Mouse (Mus musculus): Measurements from ENCODE around the gene Gm17428. TPM values are rescaled to one million over a fixed set of nuclear protein-coding genes. Genes with fewer than 3 reads are reported as not detected.
"Not testable (repeated sequence)": the region's sequence is repeated elsewhere in the genome, so short reads cannot be mapped to it uniquely, and the experiment has no call there.

Gene Gm17428
- polyA plus RNA-seq, 1 experiment from 2014 or later = not detected

GRCm38 (mm10) chr14:54959853-54960613 lies 16.7 kb upstream of the Gm17428 start:
- 89% methylated on average over 12 of the region's 12 CpGs for WGBS
- not testable (repeated sequence) for ATAC-seq (ENCODE audit: insufficient read depth, low FRiP score)

GRCm38 (mm10) chr14:54960769-54961168 lies 16.0 kb upstream of the Gm17428 start:
- Histone ChIP-seq H3K9ac (ENCODE audit: low read length) (no peak overlapping the region), H3K36me3 (ENCODE audit: control insufficient read depth, insufficient read depth, low read length) (no peaks in the 10 kb centered on the region), H3K4me3 (replicated peaks; ENCODE audit: low read length) (no peak overlapping the region), H3K27me3 (ENCODE audit: control insufficient read depth, insufficient read depth, low read length) (no peaks in the 10 kb centered on the region), H3K4me1 (ENCODE audit: control insufficient read depth, insufficient read depth, low read length) (no peaks in the 10 kb centered on the region), H3K27ac (ENCODE audit: low read length) (no peak overlapping the region), H3K9me3 (replicated peaks; ENCODE audit: control insufficient read depth, low read length) (no peaks in the 10 kb centered on the region), H3K4me2 (ENCODE audit: low read depth, low read length) (no peak overlapping the region)
- WGBS = 57% methylated on average over 10 of the region's 10 CpGs
- ATAC-seq (ENCODE audit: insufficient read depth, low FRiP score) = no peak

More at GRCm38 (mm10) chr14:54959853-54960613, 16.7 kb upstream of the Gm17428 start:
- H3K4me3 ChIP-seq (replicated peaks; ENCODE audit: low read length); H3K4me2 ChIP-seq (ENCODE audit: low read depth, low read length); H3K36me3 ChIP-seq (ENCODE audit: control insufficient read depth, insufficient read depth, low read length); H3K4me1 ChIP-seq (ENCODE audit: control insufficient read depth, insufficient read depth, low read length); H3K27me3 ChIP-seq (ENCODE audit: control insufficient read depth, insufficient read depth, low read length); H3K9ac ChIP-seq (ENCODE audit: low read length); H3K9me3 ChIP-seq (replicated peaks; ENCODE audit: control insufficient read depth, low read length); H3K27ac ChIP-seq (ENCODE audit: low read length): not testable (repeated sequence)

- WGBS = 81% methylated on average over 5 of the region's 5 CpGs
- H3K4me1 ChIP-seq (ENCODE audit: control insufficient read depth, insufficient read depth, low read length) = no peaks in the 10 kb centered on the region
- H3K9ac ChIP-seq (ENCODE audit: low read length) = no peak overlapping the region
- H3K4me3 ChIP-seq (replicated peaks; ENCODE audit: low read length) = no peak overlapping the region
- no peak overlapping the region for H3K27ac ChIP-seq (ENCODE audit: low read length)
- no peaks in the 10 kb centered on the region for H3K27me3 ChIP-seq (ENCODE audit: control insufficient read depth, insufficient read depth, low read length)
- no peaks in the 10 kb centered on the region for H3K36me3 ChIP-seq (ENCODE audit: control insufficient read depth, insufficient read depth, low read length)
- H3K9me3 ChIP-seq (replicated peaks; ENCODE audit: control insufficient read depth, low read length) = no peaks in the 10 kb centered on the region
- no peak for ATAC-seq (ENCODE audit: insufficient read depth, low FRiP score)
- no peak overlapping the region for H3K4me2 ChIP-seq (ENCODE audit: low read depth, low read length)
Observed at GRCm38 (mm10) chr14:54961487-54961886, 15.2 kb upstream of the Gm17428 start.

GRCm38 (mm10) chr14:54962714-54963113 lies 14.0 kb upstream of the Gm17428 start:
- Histone ChIP-seq H3K4me3 (replicated peaks; ENCODE audit: low read length) (no peak overlapping the region), H3K4me1 (ENCODE audit: control insufficient read depth, insufficient read depth, low read length) (no peaks in the 10 kb centered on the region), H3K27ac (ENCODE audit: low read length) (no peak overlapping the region), H3K9me3 (replicated peaks; ENCODE audit: control insufficient read depth, low read length) (no peaks in the 10 kb centered on the region), H3K27me3 (ENCODE audit: control insufficient read depth, insufficient read depth, low read length) (no peaks in the 10 kb centered on the region), H3K9ac (ENCODE audit: low read length) (no peak overlapping the region), H3K4me2 (ENCODE audit: low read depth, low read length) (no peak overlapping the region), H3K36me3 (ENCODE audit: control insufficient read depth, insufficient read depth, low read length) (no peaks in the 10 kb centered on the region)
- ATAC-seq (ENCODE audit: insufficient read depth, low FRiP score) = no peak
- 70% methylated on average over 7 of the region's 7 CpGs for WGBS

- no peak overlapping the region for H3K27ac ChIP-seq (ENCODE audit: low read length)
- H3K27me3 ChIP-seq (ENCODE audit: control insufficient read depth, insufficient read depth, low read length) = no peaks in the 10 kb centered on the region
- 93% methylated on average over 11 of the region's 11 CpGs for WGBS
- no peak for ATAC-seq (ENCODE audit: insufficient read depth, low FRiP score)
- H3K4me3 ChIP-seq (replicated peaks; ENCODE audit: low read length) = no peak overlapping the region
- H3K4me2 ChIP-seq (ENCODE audit: low read depth, low read length) = no peak overlapping the region
- H3K9ac ChIP-seq (ENCODE audit: low read length) = no peak overlapping the region
- no peaks in the 10 kb centered on the region for H3K4me1 ChIP-seq (ENCODE audit: control insufficient read depth, insufficient read depth, low read length)
- H3K9me3 ChIP-seq (replicated peaks; ENCODE audit: control insufficient read depth, low read length) = no peaks in the 10 kb centered on the region
- H3K36me3 ChIP-seq (ENCODE audit: control insufficient read depth, insufficient read depth, low read length) = no peaks in the 10 kb centered on the region
Observed at GRCm38 (mm10) chr14:54963727-54964126, 13.0 kb upstream of the Gm17428 start.

GRCm38 (mm10) chr14:54965044-54965443 lies 11.7 kb upstream of the Gm17428 start:
- H3K27me3 ChIP-seq (ENCODE audit: control insufficient read depth, insufficient read depth, low read length) = no peaks in the 10 kb centered on the region
- 71% methylated on average over 15 of the region's 15 CpGs for WGBS
- H3K4me1 ChIP-seq (ENCODE audit: control insufficient read depth, insufficient read depth, low read length) = no peaks in the 10 kb centered on the region

GRCm38 (mm10) chr14:54965631-54966030 lies 11.1 kb upstream of the Gm17428 start:
- Histone ChIP-seq H3K27me3 (ENCODE audit: control insufficient read depth, insufficient read depth, low read length) (no peaks in the 10 kb centered on the region), H3K4me2 (ENCODE audit: low read depth, low read length) (no peak overlapping the region), H3K9ac (ENCODE audit: low read length) (no peak overlapping the region), H3K9me3 (replicated peaks; ENCODE audit: control insufficient read depth, low read length) (no peaks in the 10 kb centered on the region), H3K36me3 (ENCODE audit: control insufficient read depth, insufficient read depth, low read length) (no peaks in the 10 kb centered on the region), H3K27ac (ENCODE audit: low read length) (no peak overlapping the region), H3K4me3 (replicated peaks; ENCODE audit: low read length) (no peak overlapping the region), H3K4me1 (ENCODE audit: control insufficient read depth, insufficient read depth, low read length) (no peaks in the 10 kb centered on the region)
- no peak for ATAC-seq (ENCODE audit: insufficient read depth, low FRiP score)
- 56% methylated on average over 6 of the region's 6 CpGs for WGBS

More at GRCm38 (mm10) chr14:54965044-54965443, 11.7 kb upstream of the Gm17428 start:
- Histone ChIP-seq H3K36me3 (ENCODE audit: control insufficient read depth, insufficient read depth, low read length) (no peaks in the 10 kb centered on the region), H3K27ac (ENCODE audit: low read length) (no peak overlapping the region), H3K4me2 (ENCODE audit: low read depth, low read length) (no peak overlapping the region), H3K9ac (ENCODE audit: low read length) (no peak overlapping the region), H3K4me3 (replicated peaks; ENCODE audit: low read length) (no peak overlapping the region), H3K9me3 (replicated peaks; ENCODE audit: control insufficient read depth, low read length) (no peaks in the 10 kb centered on the region)
- ATAC-seq (ENCODE audit: insufficient read depth, low FRiP score) = no peak

- no peak for ATAC-seq (ENCODE audit: insufficient read depth, low FRiP score)
- Histone ChIP-seq H3K27ac (ENCODE audit: low read length) (no peak within 1 kb of the TSS), H3K4me3 (replicated peaks; ENCODE audit: low read length) (no peak within 1 kb of the TSS), H3K4me1 (ENCODE audit: control insufficient read depth, insufficient read depth, low read length) (no peaks in the 10 kb centered on the region), H3K9me3 (replicated peaks; ENCODE audit: control insufficient read depth, low read length) (no peaks in the 10 kb centered on the region), H3K9ac (ENCODE audit: low read length) (no peak within 1 kb of the TSS), H3K4me2 (ENCODE audit: low read depth, low read length) (no peak within 1 kb of the TSS), H3K27me3 (ENCODE audit: control insufficient read depth, insufficient read depth, low read length) (no peaks in the 10 kb centered on the region), H3K36me3 (ENCODE audit: control insufficient read depth, insufficient read depth, low read length) (no peaks in the 10 kb centered on the region)
- 61% methylated on average over 7 of the region's 7 CpGs for WGBS
Observed at GRCm38 (mm10) chr14:54966320-54966977, 10.3 kb upstream of the Gm17428 start, which contains the start of gene Myh6. Gene Myh6, minus strand, starts transcription at chr14:54966927.

GRCm38 (mm10) chr14:54967874-54968273 lies 8.9 kb upstream of the Gm17428 start:
- no peak for ATAC-seq (ENCODE audit: insufficient read depth, low FRiP score)
- no peaks in the 10 kb centered on the region for H3K27me3 ChIP-seq (ENCODE audit: control insufficient read depth, insufficient read depth, low read length)
- WGBS = 92% methylated on average over 3 of the region's 3 CpGs
- no peaks in the 10 kb centered on the region for H3K36me3 ChIP-seq (ENCODE audit: control insufficient read depth, insufficient read depth, low read length)
- H3K27ac ChIP-seq (ENCODE audit: low read length) = no peak overlapping the region
- H3K4me2 ChIP-seq (ENCODE audit: low read depth, low read length) = no peak overlapping the region
- H3K9ac ChIP-seq (ENCODE audit: low read length) = no peak overlapping the region
- no peaks in the 10 kb centered on the region for H3K9me3 ChIP-seq (replicated peaks; ENCODE audit: control insufficient read depth, low read length)
- no peaks in the 10 kb centered on the region for H3K4me1 ChIP-seq (ENCODE audit: control insufficient read depth, insufficient read depth, low read length)
- H3K4me3 ChIP-seq (replicated peaks; ENCODE audit: low read length) = no peak overlapping the region

Measured in stomach, embryonic 16.5 days (tissue).